Mouse (Mus musculus) embryonic fibroblast, embryonic 13.5 days (primary cell): ENCODE measurements around the gene Tor4a. TPM values are rescaled to one million over a fixed set of nuclear protein-coding genes. Genes with fewer than 3 reads are reported as not detected.

ENCODE experiments used
- H3K27ac ChIP-seq: 2 replicates; pipeline ENCODE4 v1.5.1; 2012; ENCODE audit warnings: low read length, control low read depth, inconsistent platforms; ENCODE audit not compliant: insufficient read depth
- H3K4me1 ChIP-seq: 2 replicates; pipeline ENCODE4 v1.6.1; 2011; ENCODE audit warnings: low read length; ENCODE audit not compliant: control insufficient read depth, insufficient read depth
- H3K4me3 ChIP-seq: 2 replicates; pipeline ENCODE4 v1.5.1; 2011; ENCODE audit warnings: mild to moderate bottlenecking, control low read depth, low read length; ENCODE audit not compliant: insufficient read depth
- CTCF ChIP-seq: IDR thresholded peaks from 2 replicates; pipeline ENCODE4 v1.5.1; 2011; ENCODE audit warnings: mild to moderate bottlenecking, control low read depth, low read length, moderate library complexity, borderline replicate concordance; ENCODE audit not compliant: insufficient read depth
- POLR2A ChIP-seq: IDR thresholded peaks from 2 replicates; pipeline ENCODE4 v1.6.1; 2011; ENCODE audit warnings: low read depth, mild to moderate bottlenecking, control low read depth, low read length, moderate library complexity
- polyA plus RNA-seq: library from polyadenylated mRNA; stranded (reverse); fragments of >200 nt; gene quantifications from 2 replicates; pipeline ENCODE4 v1.2.4, GENCODE M21; 2011; ENCODE audit warnings: low read depth; ENCODE audit not compliant: missing spikeins, insufficient read length

Gene Tor4a
- polyA plus RNA-seq, 1 experiment, result 17.5 TPM

- Histone ChIP-seq H3K4me1 (peaks cover 14% of the 10 kb centered on the region), H3K27ac (no peak overlapping the region), H3K4me3 (no peak overlapping the region)
- TF ChIP-seq POLR2A (no peak), CTCF (no peak)
Observed at GRCm38 (mm10) chr2:25174866-25175689, 21.6 kb downstream of the Tor4a start.

DNA sequence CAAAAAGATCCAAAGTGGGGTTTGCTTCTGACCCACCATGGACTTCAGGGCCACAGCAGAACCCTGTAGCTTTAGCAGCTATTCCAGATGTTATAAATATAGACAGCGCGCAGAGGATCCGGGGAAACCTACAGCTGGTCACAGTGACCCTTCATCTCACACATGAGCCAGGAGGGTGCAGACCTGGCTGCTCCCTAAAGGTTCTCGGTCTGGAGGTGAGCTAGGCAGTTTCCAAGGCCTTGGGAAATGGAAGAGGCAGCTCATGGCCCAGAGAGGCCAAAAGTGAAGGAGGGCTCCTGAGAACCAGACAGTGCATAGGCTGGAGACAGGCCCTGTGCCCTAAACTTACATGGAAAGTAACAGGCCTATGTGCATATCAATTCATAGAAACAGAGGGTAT is 22.9 kb downstream of the Tor4a start:
- peaks cover 14% of the 10 kb centered on the region for H3K4me1 ChIP-seq
- TF ChIP-seq POLR2A (no peak), CTCF (no peak)

DNA sequence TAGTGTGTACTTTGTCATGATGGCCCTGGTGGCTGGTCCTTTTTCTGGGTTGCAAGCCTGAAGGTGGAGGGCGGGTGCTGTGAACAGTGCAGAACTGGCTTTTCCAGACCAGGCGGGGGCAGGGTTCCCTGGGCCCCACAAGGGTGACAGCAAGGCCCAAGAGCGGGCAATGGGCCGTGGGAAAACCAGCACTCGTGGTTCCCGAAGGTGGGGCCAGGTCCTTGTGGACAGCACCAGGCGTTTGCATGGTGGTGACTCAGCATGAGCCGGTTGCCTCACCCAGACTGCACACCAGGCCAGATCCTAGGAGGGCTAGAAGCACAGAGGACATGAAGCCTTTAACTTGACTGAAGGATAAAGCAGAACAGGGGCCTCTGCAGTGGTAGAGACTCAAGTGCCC is 24.1 kb downstream of the Tor4a start:
- H3K27ac ChIP-seq, result no peak overlapping the region
- H3K4me1 ChIP-seq, result peaks cover 14% of the 10 kb centered on the region
- no peak overlapping the region for H3K4me3 ChIP-seq
- TF ChIP-seq CTCF, result no peak
- TF ChIP-seq POLR2A, result no peak

More for the DNA sequence above, 22.9 kb downstream of the Tor4a start:
- no peak overlapping the region for H3K27ac ChIP-seq
- no peak overlapping the region for H3K4me3 ChIP-seq

DNA sequence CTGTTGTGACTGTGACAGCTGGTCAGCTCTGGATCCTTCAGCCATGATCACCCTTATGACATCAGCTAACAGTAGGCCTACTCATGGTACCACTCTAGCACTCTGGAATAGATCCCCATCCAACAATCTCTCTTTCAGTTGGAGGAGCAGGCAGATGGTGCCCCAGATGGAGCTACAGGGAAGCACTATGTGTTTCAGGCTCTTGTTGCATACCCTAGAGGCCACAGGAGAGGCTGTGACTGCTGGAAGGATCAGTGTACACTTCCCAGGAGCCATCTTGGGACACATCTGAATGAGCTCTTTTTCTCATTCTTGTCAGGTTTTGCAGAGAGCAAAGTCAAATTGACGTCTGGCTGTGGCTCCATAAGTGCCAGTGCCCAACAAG is 24.9 kb downstream of the Tor4a start:
- Histone ChIP-seq H3K4me1 (peaks cover 8% of the 10 kb centered on the region), H3K27ac (no peak overlapping the region), H3K4me3 (no peak overlapping the region)
- TF ChIP-seq POLR2A (no peak), CTCF (no peak)

GRCm38 (mm10) chr2:25171101-25171768 is 25.5 kb downstream of the Tor4a start:
- TF ChIP-seq CTCF, result no peak
- TF ChIP-seq POLR2A, result no peak

DNA sequence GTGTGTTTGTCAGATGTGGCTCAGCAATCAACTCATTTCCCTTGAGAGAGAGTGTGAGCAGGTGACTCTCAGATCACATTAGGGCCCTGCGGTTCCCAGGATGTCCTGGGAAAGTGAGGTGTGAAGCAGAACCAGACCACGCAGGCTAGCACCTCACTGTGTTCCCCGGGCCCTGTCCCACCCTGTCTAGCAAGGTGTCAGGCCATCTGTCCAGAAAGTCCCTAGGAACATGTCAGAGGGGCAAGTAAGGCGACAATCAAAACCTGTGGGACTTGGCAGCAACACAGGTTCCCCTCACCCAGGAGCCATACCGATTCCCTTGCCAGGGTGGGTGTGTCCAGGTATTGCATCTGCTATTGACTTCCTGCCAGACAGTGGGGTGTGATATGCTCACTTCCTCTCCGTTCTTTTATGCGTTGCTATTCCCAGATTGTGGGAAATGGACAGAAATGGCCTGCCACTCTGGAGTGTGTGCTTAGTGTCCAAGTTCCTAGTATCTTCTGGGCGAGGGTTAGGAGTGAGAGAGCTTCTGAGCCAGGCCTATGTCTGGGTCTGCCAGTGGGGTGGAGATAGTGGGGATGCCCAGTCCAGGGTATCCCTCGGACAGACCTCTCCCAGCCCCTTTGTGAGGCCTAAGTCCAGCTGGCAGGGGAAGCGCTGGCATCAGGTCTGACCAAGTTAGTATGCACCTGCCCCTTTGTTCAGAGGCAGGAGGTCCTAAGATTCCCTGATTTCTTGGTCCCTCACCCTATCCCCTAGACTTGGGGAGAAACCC is 26.2 kb downstream of the Tor4a start:
- H3K4me1 ChIP-seq, result peaks cover 2% of the 10 kb centered on the region; the same call in 1 of the 2 replicates
- no peak overlapping the region for H3K4me3 ChIP-seq
- TF ChIP-seq POLR2A, result no peak
- TF ChIP-seq CTCF, result no peak
- H3K27ac ChIP-seq, result no peak overlapping the region

More at GRCm38 (mm10) chr2:25171101-25171768, 25.5 kb downstream of the Tor4a start:
- no peak overlapping the region for H3K4me3 ChIP-seq
- H3K27ac ChIP-seq, result no peak overlapping the region
- H3K4me1 ChIP-seq, result peaks cover 3% of the 10 kb centered on the region; the same call in 1 of the 2 replicates

GRCm38 (mm10) chr2:25169778-25170177 is 26.9 kb downstream of the Tor4a start:
- Histone ChIP-seq H3K4me3 (no peak overlapping the region), H3K4me1 (peaks cover 2% of the 10 kb centered on the region; the same call in 1 of the 2 replicates), H3K27ac (no peak overlapping the region)
- TF ChIP-seq POLR2A (no peak), CTCF (no peak)

- TF ChIP-seq POLR2A (no peak), CTCF (no peak)
- Histone ChIP-seq H3K4me3 (no peak overlapping the region), H3K27ac (no peak overlapping the region), H3K4me1 (peaks cover 2% of the 10 kb centered on the region; the same call in 1 of the 2 replicates)
Observed at GRCm38 (mm10) chr2:25168665-25168978, 28.1 kb downstream of the Tor4a start.

DNA sequence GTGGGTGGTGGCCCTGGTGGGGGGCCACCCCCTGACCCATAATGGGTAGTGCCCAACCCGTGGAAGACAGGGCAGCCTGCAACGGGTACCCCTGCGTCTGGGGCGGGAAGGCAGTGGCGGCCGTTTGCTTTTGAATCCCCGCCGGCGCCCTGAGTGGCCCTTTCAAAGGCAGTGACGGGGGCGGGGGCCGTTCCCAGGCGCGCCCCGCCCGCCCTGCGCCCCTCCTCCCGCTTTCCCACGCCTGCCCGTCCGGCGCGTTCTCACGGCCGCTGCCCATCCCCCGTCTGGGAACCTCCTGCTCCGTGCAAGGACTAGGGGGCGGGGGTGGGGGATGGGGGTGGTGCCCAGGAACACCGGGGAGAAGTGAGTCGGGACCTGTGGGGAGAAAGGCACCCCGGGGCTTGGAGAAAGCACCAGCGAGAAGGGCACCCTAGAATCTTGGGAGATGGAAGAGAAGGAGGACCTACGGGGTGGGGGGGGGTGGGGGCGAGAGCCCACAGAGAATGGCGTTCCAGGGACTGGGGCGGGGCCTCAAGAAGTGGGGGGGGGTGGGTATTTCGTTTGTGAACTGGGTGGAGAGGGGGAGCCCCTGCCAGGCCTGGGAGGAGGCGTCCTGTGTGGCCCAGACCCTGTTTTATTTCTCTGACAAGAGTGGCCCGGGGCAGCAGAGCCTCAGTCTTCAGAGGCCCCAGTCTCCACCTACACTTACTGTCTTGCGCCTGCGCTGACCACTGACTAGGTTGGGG is 28.6 kb downstream of the Tor4a start:
- Histone ChIP-seq H3K27ac (no peak overlapping the region), H3K4me1 (peaks cover 2% of the 10 kb centered on the region; the same call in 1 of the 2 replicates), H3K4me3 (no peak overlapping the region)
- peak; percentile 42 for TF ChIP-seq POLR2A
- no peak for TF ChIP-seq CTCF
